ENCODE assay signal across 19 mouse cellular contexts in the genomic region with DNA sequence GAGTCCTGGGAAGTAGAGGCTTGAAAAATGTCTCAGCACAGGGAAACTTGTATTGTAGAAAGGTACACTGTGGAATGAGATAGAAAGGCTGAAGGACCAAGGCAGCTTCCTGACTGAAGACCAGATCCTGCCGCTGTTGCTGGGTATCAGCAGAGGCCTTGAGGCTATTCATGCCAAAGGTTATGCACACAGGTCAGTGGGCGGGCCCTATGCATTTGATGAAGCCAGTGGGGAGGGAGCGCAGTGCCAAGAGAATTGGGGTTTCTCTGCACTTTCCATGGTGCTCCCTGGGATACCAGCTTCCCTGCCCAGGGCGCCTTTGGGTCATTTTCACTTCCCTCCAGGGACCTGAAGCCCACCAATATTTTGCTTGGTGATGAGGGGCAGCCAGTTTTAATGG. TPM values are rescaled to one million over a fixed set of nuclear protein-coding genes. Genes with fewer than 3 reads are reported as not detected.
DNase-seq lines count a peak whose midpoint lies in the region; ATAC-seq and TF ChIP-seq lines count a peak whose summit lies in the region.
"Had no signal": no experiment of that assay in that cellular context is flagged by ENCODE, and none has a peak within 500 bp of the region (broad histone marks: within the 10 kb centered on the region; RNA-seq: fewer than 3 reads in every experiment).

No protein-coding gene starts in this region.

- no peak overlapping the region for H3K4me2 ChIP-seq in forebrain, postnatal 0 days (ENCODE audit: low read depth)
- H3K4me2 ChIP-seq in kidney, embryonic 15.5 days: peak overlapping the region; percentile 80; the same call in 1 of the 2 replicates
- H3K4me2 ChIP-seq in kidney, embryonic 14.5 days (replicated peaks; ENCODE audit: low read depth, low read length): no peak overlapping the region
- H3K4me2 ChIP-seq in liver, embryonic 15.5 days: peak overlapping the region; percentile 99

- 79% methylated on average over 4 of the region's 4 CpGs for WGBS in forebrain, embryonic 10.5 days
- WGBS in forebrain, postnatal 0 days: 88% methylated on average over 4 of the region's 4 CpGs
- WGBS in kidney, embryonic 15.5 days: 91% methylated on average over 4 of the region's 4 CpGs
- 92% methylated on average over 4 of the region's 4 CpGs for WGBS in kidney, embryonic 14.5 days
- WGBS in embryonic facial prominence, embryonic 10.5 days: 73% methylated on average over 4 of the region's 4 CpGs
- WGBS in liver, embryonic 15.5 days (ENCODE audit: insufficient replicate concordance): 68% methylated on average over 4 of the region's 4 CpGs

- no peaks in the 10 kb centered on the region for H3K9me3 ChIP-seq in forebrain, embryonic 10.5 days
- no peaks in the 10 kb centered on the region for H3K9me3 ChIP-seq in forebrain, postnatal 0 days (ENCODE audit: low read length)
- no peaks in the 10 kb centered on the region for H3K9me3 ChIP-seq in kidney, embryonic 15.5 days (replicated peaks)
- H3K9me3 ChIP-seq in kidney, embryonic 14.5 days (ENCODE audit: control insufficient read depth, low read length): no peaks in the 10 kb centered on the region
- H3K9me3 ChIP-seq in embryonic facial prominence, embryonic 10.5 days: no peaks in the 10 kb centered on the region
- H3K9me3 ChIP-seq in liver, embryonic 15.5 days (replicated peaks): no peaks in the 10 kb centered on the region

- H3K9ac ChIP-seq in forebrain, postnatal 0 days: no peak overlapping the region
- no peak overlapping the region for H3K9ac ChIP-seq in kidney, embryonic 15.5 days
- H3K9ac ChIP-seq in kidney, embryonic 14.5 days (ENCODE audit: low read depth, low read length): no peak overlapping the region
- H3K9ac ChIP-seq in liver, embryonic 15.5 days: peak overlapping the region; percentile 43

- H3K4me1 ChIP-seq in forebrain, embryonic 10.5 days: peaks cover 44% of the 10 kb centered on the region
- H3K4me1 ChIP-seq in forebrain, postnatal 0 days (ENCODE audit: insufficient read depth): peaks cover 18% of the 10 kb centered on the region; the same call in 1 of the 2 replicates
- peaks cover 70% of the 10 kb centered on the region for H3K4me1 ChIP-seq in kidney, embryonic 15.5 days
- peaks cover 33% of the 10 kb centered on the region for H3K4me1 ChIP-seq in kidney, embryonic 14.5 days (ENCODE audit: control insufficient read depth, insufficient read depth, low read length)
- peaks cover 45% of the 10 kb centered on the region for H3K4me1 ChIP-seq in embryonic facial prominence, embryonic 10.5 days
- H3K4me1 ChIP-seq in liver, embryonic 15.5 days (replicated peaks): peaks cover 90% of the 10 kb centered on the region

- no peak for TF ChIP-seq CTCF in forebrain, postnatal 0 days (IDR thresholded peaks at IDR 0.05; ENCODE audit: low read depth)

- ATAC-seq in forebrain, postnatal 0 days: no peak
- no peak for ATAC-seq in kidney, embryonic 15.5 days (replicated peaks; ENCODE audit: low FRiP score)
- ATAC-seq in kidney, embryonic 14.5 days (ENCODE audit: low FRiP score, low TSS enrichment): no peak
- no peak for ATAC-seq in liver, embryonic 15.5 days (ENCODE audit: insufficient read depth)

- peak overlapping the region; percentile 3; the same call in 1 of the 2 replicates for H3K4me3 ChIP-seq in forebrain, embryonic 10.5 days
- no peak overlapping the region for H3K4me3 ChIP-seq in forebrain, postnatal 0 days (ENCODE audit: low read depth, low read length)
- H3K4me3 ChIP-seq in kidney, embryonic 15.5 days (replicated peaks): no peak overlapping the region
- no peak overlapping the region for H3K4me3 ChIP-seq in kidney, embryonic 14.5 days (ENCODE audit: low read length)
- H3K4me3 ChIP-seq in embryonic facial prominence, embryonic 10.5 days: peak overlapping the region; percentile 82
- H3K4me3 ChIP-seq in liver, embryonic 15.5 days (replicated peaks): peak overlapping the region; percentile 77

- no peak overlapping the region for H3K27ac ChIP-seq in forebrain, embryonic 10.5 days
- H3K27ac ChIP-seq in forebrain, postnatal 0 days (ENCODE audit: low read depth, low read length): no peak overlapping the region
- no peak overlapping the region for H3K27ac ChIP-seq in kidney, embryonic 15.5 days
- no peak overlapping the region for H3K27ac ChIP-seq in kidney, embryonic 14.5 days (ENCODE audit: low read depth, low read length)
- H3K27ac ChIP-seq in embryonic facial prominence, embryonic 10.5 days (replicated peaks): no peak overlapping the region
- peak overlapping the region; percentile 95 for H3K27ac ChIP-seq in liver, embryonic 15.5 days (replicated peaks)

- peaks cover 34% of the 10 kb centered on the region for H3K27me3 ChIP-seq in forebrain, embryonic 10.5 days (ENCODE audit: poor library complexity, severe bottlenecking)
- no peaks in the 10 kb centered on the region for H3K27me3 ChIP-seq in forebrain, postnatal 0 days (ENCODE audit: insufficient read depth, low read length)
- H3K27me3 ChIP-seq in kidney, embryonic 15.5 days: peaks cover 10% of the 10 kb centered on the region
- no peaks in the 10 kb centered on the region for H3K27me3 ChIP-seq in kidney, embryonic 14.5 days (ENCODE audit: control insufficient read depth, insufficient read depth, low read length)
- H3K27me3 ChIP-seq in embryonic facial prominence, embryonic 10.5 days (replicated peaks; ENCODE audit: low read depth, poor library complexity, severe bottlenecking): peaks cover 41% of the 10 kb centered on the region
- no peaks in the 10 kb centered on the region for H3K27me3 ChIP-seq in liver, embryonic 15.5 days

- peaks cover 46% of the 10 kb centered on the region for H3K36me3 ChIP-seq in forebrain, embryonic 10.5 days (replicated peaks)
- H3K36me3 ChIP-seq in forebrain, postnatal 0 days (ENCODE audit: insufficient read depth): peaks cover 38% of the 10 kb centered on the region
- peaks cover 47% of the 10 kb centered on the region for H3K36me3 ChIP-seq in kidney, embryonic 15.5 days
- peaks cover 34% of the 10 kb centered on the region for H3K36me3 ChIP-seq in kidney, embryonic 14.5 days (ENCODE audit: control insufficient read depth, insufficient read depth, low read length)
- peaks cover 45% of the 10 kb centered on the region for H3K36me3 ChIP-seq in embryonic facial prominence, embryonic 10.5 days (replicated peaks)
- peaks cover 56% of the 10 kb centered on the region for H3K36me3 ChIP-seq in liver, embryonic 15.5 days (replicated peaks)

- DNase-seq in forebrain, embryonic 10.5 days (ENCODE audit: extremely low spot score, low spot score): no peak
- DNase-seq in forebrain, postnatal 0 days: no peak
- no peak for DNase-seq in embryonic facial prominence, embryonic 10.5 days (ENCODE audit: low spot score)
- DNase-seq in yolk sac, embryonic 10.5 days (ENCODE audit: low spot score): no peak
- no peak for DNase-seq in cerebellum, adult 8-10 months
- DNase-seq: adrenal gland, adult 2 months; heart, postnatal 10 days; kidney, postnatal 14 days; thymus, adult 2 months had no signal

RNA-seq across cellular contexts. Expression of a gene that starts 1.9 kb away (rescaled TPM):
- polyA plus RNA-seq in forebrain, embryonic 10.5 days (2016; fragmentation: Nextera tagmentation; extraction: Ambion mirVana): 151 and 153 TPM in 2 replicates
- 102 and 109 TPM in 2 replicates for total RNA-seq in forebrain, postnatal 0 days (2014; rRNA removed)
- 95.6 and 102 TPM in 2 replicates for polyA plus RNA-seq in forebrain, postnatal 0 days (2015; fragmentation: Nextera tagmentation; extraction: Ambion mirVana)
- polyA plus RNA-seq in kidney, embryonic 15.5 days (2015; fragmentation: Nextera tagmentation; extraction: Ambion mirVana): 142 and 148 TPM in 2 replicates
- polyA plus RNA-seq in kidney, embryonic 14.5 days (2014; fragmentation: Nextera tagmentation; extraction: Ambion mirVana): 125 and 129 TPM in 2 replicates
- polyA plus RNA-seq in embryonic facial prominence, embryonic 10.5 days (2016; fragmentation: Nextera tagmentation; extraction: Ambion mirVana): 139 and 145 TPM in 2 replicates
- polyA plus RNA-seq in liver, embryonic 15.5 days (2015; fragmentation: Nextera tagmentation; extraction: Ambion mirVana): 80.2 and 84.8 TPM in 2 replicates

RNA-seq across cellular contexts. Expression of a gene that starts 1.9 kb away (rescaled TPM):
- polyA plus RNA-seq in forebrain, embryonic 10.5 days (2016; fragmentation: Nextera tagmentation; extraction: Ambion mirVana): 14.4 and 15.3 TPM in 2 replicates
- total RNA-seq in forebrain, postnatal 0 days (2014; rRNA removed): 15.0 and 18.5 TPM in 2 replicates
- polyA plus RNA-seq in forebrain, postnatal 0 days (2015; fragmentation: Nextera tagmentation; extraction: Ambion mirVana): 10.3 and 12.4 TPM in 2 replicates
- 44.9 and 45.8 TPM in 2 replicates for polyA plus RNA-seq in kidney, embryonic 15.5 days (2015; fragmentation: Nextera tagmentation; extraction: Ambion mirVana)
- polyA plus RNA-seq in kidney, embryonic 14.5 days (2014; fragmentation: Nextera tagmentation; extraction: Ambion mirVana): 18.1 and 34.4 TPM in 2 replicates
- 13.3 and 14.5 TPM in 2 replicates for polyA plus RNA-seq in embryonic facial prominence, embryonic 10.5 days (2016; fragmentation: Nextera tagmentation; extraction: Ambion mirVana)
- polyA plus RNA-seq in liver, embryonic 15.5 days (2015; fragmentation: Nextera tagmentation; extraction: Ambion mirVana): 3.2 and 4.5 TPM in 2 replicates

RNA-seq across cellular contexts. Expression of a gene that starts 7.1 kb away (rescaled TPM):
- polyA plus RNA-seq in forebrain, embryonic 10.5 days (2016; fragmentation: Nextera tagmentation; extraction: Ambion mirVana): 11.0 and 13.7 TPM in 2 replicates
- total RNA-seq in forebrain, postnatal 0 days (2014; rRNA removed): 54.8 and 58.5 TPM in 2 replicates
- 76.9 and 87.1 TPM in 2 replicates for polyA plus RNA-seq in forebrain, postnatal 0 days (2015; fragmentation: Nextera tagmentation; extraction: Ambion mirVana)
- polyA plus RNA-seq in kidney, embryonic 15.5 days (2015; fragmentation: Nextera tagmentation; extraction: Ambion mirVana): 63.8 and 64.3 TPM in 2 replicates
- 31.6 and 32.1 TPM in 2 replicates for polyA plus RNA-seq in kidney, embryonic 14.5 days (2014; fragmentation: Nextera tagmentation; extraction: Ambion mirVana)
- 14.6 and 16.3 TPM in 2 replicates for polyA plus RNA-seq in embryonic facial prominence, embryonic 10.5 days (2016; fragmentation: Nextera tagmentation; extraction: Ambion mirVana)
- 372 and 392 TPM in 2 replicates for polyA plus RNA-seq in liver, embryonic 15.5 days (2015; fragmentation: Nextera tagmentation; extraction: Ambion mirVana)

RNA-seq across cellular contexts. Expression of a gene that starts 19.4 kb away (rescaled TPM):
- not detected in 2 replicates for polyA plus RNA-seq in forebrain, embryonic 10.5 days (2016; fragmentation: Nextera tagmentation; extraction: Ambion mirVana)
- total RNA-seq in forebrain, postnatal 0 days (2014; rRNA removed): 0.46 TPM in 1 of 2 replicates, not detected in the other
- 0.34 TPM in 1 of 2 replicates, not detected in the other for polyA plus RNA-seq in forebrain, postnatal 0 days (2015; fragmentation: Nextera tagmentation; extraction: Ambion mirVana)
- not detected in 2 replicates for polyA plus RNA-seq in kidney, embryonic 15.5 days (2015; fragmentation: Nextera tagmentation; extraction: Ambion mirVana)
- polyA plus RNA-seq in kidney, embryonic 14.5 days (2014; fragmentation: Nextera tagmentation; extraction: Ambion mirVana): not detected in 2 replicates
- polyA plus RNA-seq in embryonic facial prominence, embryonic 10.5 days (2016; fragmentation: Nextera tagmentation; extraction: Ambion mirVana): not detected in 2 replicates
- not detected in 2 replicates for polyA plus RNA-seq in liver, embryonic 15.5 days (2015; fragmentation: Nextera tagmentation; extraction: Ambion mirVana)
- total RNA-seq: adrenal gland, adult 2 months; common myeloid progenitor, adult 5-6 weeks; ES-E14; gastrocnemius, adult 8-10 months; heart, postnatal 10 days; left cerebral cortex, adult 18-20 months; monocyte, adult 5-6 weeks had no signal
- polyA plus RNA-seq: adrenal gland, adult 2 months; forebrain, embryonic 11.5 days; limb, embryonic 14.5 days; thymus, adult 2 months had no signal

RNA-seq across cellular contexts. Expression of a gene that starts 20.5 kb away (rescaled TPM):
- polyA plus RNA-seq in forebrain, embryonic 10.5 days (2016; fragmentation: Nextera tagmentation; extraction: Ambion mirVana): 17.4 and 19.2 TPM in 2 replicates
- 53.2 and 76.1 TPM in 2 replicates for total RNA-seq in forebrain, postnatal 0 days (2014; rRNA removed)
- 47.2 and 57.9 TPM in 2 replicates for polyA plus RNA-seq in forebrain, postnatal 0 days (2015; fragmentation: Nextera tagmentation; extraction: Ambion mirVana)
- polyA plus RNA-seq in kidney, embryonic 15.5 days (2015; fragmentation: Nextera tagmentation; extraction: Ambion mirVana): 29.3 and 33.3 TPM in 2 replicates
- 18.5 and 26.0 TPM in 2 replicates for polyA plus RNA-seq in kidney, embryonic 14.5 days (2014; fragmentation: Nextera tagmentation; extraction: Ambion mirVana)
- 20.7 and 21.8 TPM in 2 replicates for polyA plus RNA-seq in embryonic facial prominence, embryonic 10.5 days (2016; fragmentation: Nextera tagmentation; extraction: Ambion mirVana)
- polyA plus RNA-seq in liver, embryonic 15.5 days (2015; fragmentation: Nextera tagmentation; extraction: Ambion mirVana): 24.1 and 28.1 TPM in 2 replicates

Comparison
In these comparisons a context has a peak if more than half of its experiments do, and no peak if none do; other contexts are left out.
1. H3K4me3 ChIP-seq: peak in forebrain, embryonic 10.5 days (single experiment), embryonic facial prominence, embryonic 10.5 days (single experiment) and liver, embryonic 15.5 days (single experiment); none in forebrain, postnatal 0 days (single experiment), kidney, embryonic 15.5 days (single experiment) and kidney, embryonic 14.5 days (single experiment).
2. H3K4me2 ChIP-seq: peak in kidney, embryonic 15.5 days (single experiment) and liver, embryonic 15.5 days (single experiment); none in forebrain, postnatal 0 days (single experiment) and kidney, embryonic 14.5 days (single experiment).